ENCODE assay signal across 20 mouse cellular contexts in the genomic region with DNA sequence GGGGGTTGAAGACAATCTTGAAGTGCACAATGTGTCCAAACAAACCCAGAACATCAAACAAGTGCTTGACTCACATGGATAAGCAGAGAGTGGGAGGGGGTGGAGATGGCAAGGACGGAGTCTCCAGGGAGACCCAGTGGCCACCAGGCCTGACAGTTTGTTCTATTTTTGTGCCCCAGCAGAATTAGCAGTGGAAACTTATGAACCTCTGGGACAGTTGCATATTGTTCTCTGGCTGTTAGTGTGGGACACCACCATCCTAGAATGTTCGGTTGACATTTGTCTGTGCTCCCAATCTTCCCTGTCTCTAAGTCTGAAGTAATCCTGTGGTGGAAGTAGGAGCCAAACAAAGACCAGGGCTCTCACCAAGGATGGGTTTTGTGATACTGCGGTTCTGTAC.
"Had no signal": no experiment of that assay in that cellular context is flagged by ENCODE, and none has a peak within 500 bp of the region (broad histone marks: within the 10 kb centered on the region; RNA-seq: fewer than 3 reads in every experiment).

No protein-coding gene starts in this region.

- H3K36me3 ChIP-seq: midbrain, embryonic 15.5 days had no signal

- H3K27ac ChIP-seq: kidney, postnatal 0 days; layer of hippocampus, adult 2 months; limb, embryonic 10.5 days; limb, embryonic 13.5 days; macrophage; midbrain, embryonic 12.5 days; midbrain, embryonic 15.5 days; neural tube, embryonic 12.5 days; neural tube, embryonic 15.5 days; stomach, postnatal 0 days had no signal

- H3K9ac ChIP-seq: limb, embryonic 13.5 days; lung, embryonic 14.5 days; midbrain, embryonic 12.5 days; midbrain, embryonic 15.5 days; neural tube, embryonic 12.5 days; neural tube, embryonic 15.5 days had no signal

- H3K4me1 ChIP-seq: limb, embryonic 10.5 days; limb, embryonic 13.5 days; neural tube, embryonic 12.5 days had no signal

- DNase-seq: kidney, adult 2 months; kidney, postnatal 25 days; layer of hippocampus, adult 9-11 months; lung, embryonic 14.5 days; right cerebral cortex, adult 18-20 months; right cerebral cortex, postnatal 14 days; right cerebral cortex, postnatal 4 days; thymus, adult 2 months; thymus, postnatal 14 days had no signal

- H3K4me3 ChIP-seq: layer of hippocampus, adult 2 months; limb, embryonic 10.5 days; limb, embryonic 13.5 days; midbrain, embryonic 12.5 days; midbrain, embryonic 15.5 days; neural tube, embryonic 12.5 days; neural tube, embryonic 15.5 days had no signal

- H3K9me3 ChIP-seq: limb, embryonic 10.5 days; limb, embryonic 13.5 days; midbrain, embryonic 12.5 days; midbrain, embryonic 15.5 days; neural tube, embryonic 12.5 days; neural tube, embryonic 15.5 days had no signal

- H3K4me2 ChIP-seq: limb, embryonic 13.5 days; lung, embryonic 14.5 days; midbrain, embryonic 12.5 days; midbrain, embryonic 15.5 days; neural tube, embryonic 12.5 days; neural tube, embryonic 15.5 days had no signal

- H3K27me3 ChIP-seq: limb, embryonic 13.5 days; midbrain, embryonic 12.5 days; midbrain, embryonic 15.5 days; neural tube, embryonic 12.5 days; neural tube, embryonic 15.5 days had no signal

- ATAC-seq: lung, postnatal 0 days; midbrain, embryonic 15.5 days had no signal
